Mouse (Mus musculus): ENCODE measurements around the gene Me3. TPM values are rescaled to one million over a fixed set of nuclear protein-coding genes. Genes with fewer than 3 reads are reported as not detected.

The Me3 gene
- total RNA-seq, 2 experiments from 2014 or later: not detected

GRCm38 (mm10) chr7:89856440-89857217, 224.4 kb downstream of the Me3 start:
- ATAC-seq (replicated peaks; ENCODE audit: low FRiP score, low TSS enrichment, poor library complexity, severe bottlenecking): no peak

DNA sequence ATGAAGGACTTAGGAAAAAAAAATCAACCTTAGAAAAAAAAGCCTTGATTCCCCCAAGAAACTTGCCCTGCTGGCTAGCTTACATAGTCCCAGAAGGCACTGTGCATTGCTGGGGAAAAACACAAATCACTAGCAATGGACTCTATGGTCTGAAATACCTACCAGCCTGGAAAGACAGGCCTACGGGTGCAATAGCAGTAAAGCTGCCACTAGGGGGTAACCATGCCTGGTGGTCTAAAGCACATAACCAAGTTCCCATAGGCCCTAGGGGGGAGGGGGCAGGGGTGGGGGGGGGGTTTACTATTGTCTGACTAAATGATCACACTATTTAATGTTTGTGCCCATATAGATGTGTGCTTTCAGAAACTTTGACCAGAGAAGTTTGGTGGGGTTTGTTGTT, 232.6 kb downstream of the Me3 start:
- ATAC-seq (replicated peaks; ENCODE audit: low FRiP score, low TSS enrichment, poor library complexity, severe bottlenecking): no peak

DNA sequence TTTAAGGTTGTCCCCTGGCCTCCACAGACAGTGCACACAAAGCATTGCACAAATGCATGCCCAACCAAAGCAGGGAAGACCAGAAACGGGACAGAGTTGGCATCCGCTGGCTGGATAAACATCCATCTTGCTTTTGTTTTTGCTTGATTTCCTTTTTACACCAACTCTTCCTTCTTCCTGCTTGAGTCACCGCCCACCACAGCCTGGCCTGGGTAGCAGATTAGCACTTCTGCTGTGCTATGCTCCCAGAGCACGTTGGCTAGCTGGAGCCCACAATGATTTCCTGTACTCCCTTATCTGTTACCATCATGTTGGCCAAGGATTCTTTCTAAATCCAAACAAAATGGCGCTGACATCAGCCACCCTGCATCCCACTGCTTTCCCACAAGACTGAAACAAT, 235.0 kb downstream of the Me3 start:
- ATAC-seq (replicated peaks; ENCODE audit: low FRiP score, low TSS enrichment, poor library complexity, severe bottlenecking): no peak

DNA sequence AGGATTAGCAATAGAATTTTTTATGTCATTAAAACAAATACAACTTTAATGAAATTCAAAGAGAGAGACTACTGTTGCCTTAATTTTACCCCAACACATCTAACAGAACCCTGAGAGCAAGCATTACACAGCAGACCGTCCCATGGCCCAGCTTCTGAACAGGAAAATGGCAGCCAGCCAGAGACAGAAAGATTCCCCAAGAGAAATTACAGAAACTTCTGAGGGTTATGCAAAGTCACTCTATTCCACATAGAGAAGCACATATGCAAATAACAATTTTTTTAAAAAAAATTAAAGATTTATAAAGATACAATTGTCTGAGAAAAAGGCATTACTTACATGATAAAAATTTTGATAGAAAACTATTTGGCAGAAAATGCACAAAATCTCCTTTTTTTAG, 247.5 kb downstream of the Me3 start:
- ATAC-seq (replicated peaks; ENCODE audit: low FRiP score, low TSS enrichment, poor library complexity, severe bottlenecking): no peak

DNA sequence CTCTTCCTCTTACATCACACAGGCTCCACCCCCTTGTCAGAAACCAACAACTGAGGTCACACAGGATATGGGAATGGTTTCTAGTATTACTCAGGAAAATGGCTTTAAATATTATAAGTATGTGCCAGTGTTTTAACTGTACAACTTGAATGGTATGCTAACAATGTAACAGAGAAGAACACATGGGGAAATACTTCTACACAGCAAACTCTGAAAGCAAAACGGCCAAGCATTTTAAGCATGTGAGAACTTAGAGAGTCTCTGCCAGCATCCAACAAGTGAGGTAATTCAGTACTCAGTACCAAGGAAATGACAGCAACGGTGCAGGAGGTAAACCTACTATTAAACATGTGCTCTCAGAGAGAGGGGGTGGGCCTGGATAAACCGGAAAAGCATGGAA, 252.4 kb downstream of the Me3 start:
- no peak for ATAC-seq (replicated peaks; ENCODE audit: low FRiP score, low TSS enrichment, poor library complexity, severe bottlenecking)

- no peak for ATAC-seq (replicated peaks; ENCODE audit: low FRiP score, low TSS enrichment, poor library complexity, severe bottlenecking)
These were observed 259.2 kb downstream of the Me3 start for GRCm38 (mm10) chr7:89891412-89891811.

DNA sequence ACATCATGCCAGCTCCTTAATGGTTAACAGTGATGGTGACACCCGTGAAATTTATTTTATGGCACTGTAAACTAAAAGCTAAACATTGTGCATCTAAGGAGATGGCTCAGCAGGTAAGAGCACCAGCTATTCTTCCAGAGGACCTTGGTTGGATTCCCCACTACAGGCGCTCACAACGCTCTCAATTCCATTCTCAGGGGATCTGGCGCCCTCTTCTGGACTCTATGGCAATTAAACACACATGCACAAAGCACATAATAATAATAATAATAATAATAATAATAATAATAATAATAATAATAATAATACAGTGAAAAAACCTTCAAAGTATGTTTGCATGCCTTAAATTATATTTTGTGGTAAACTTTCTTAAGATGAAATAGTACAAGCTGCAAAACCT, 259.7 kb downstream of the Me3 start:
- no peak for ATAC-seq (replicated peaks; ENCODE audit: low FRiP score, low TSS enrichment, poor library complexity, severe bottlenecking)

- ATAC-seq (replicated peaks; ENCODE audit: low FRiP score, low TSS enrichment, poor library complexity, severe bottlenecking): no peak
These were observed 270.8 kb downstream of the Me3 start for GRCm38 (mm10) chr7:89903007-89903406.

DNA sequence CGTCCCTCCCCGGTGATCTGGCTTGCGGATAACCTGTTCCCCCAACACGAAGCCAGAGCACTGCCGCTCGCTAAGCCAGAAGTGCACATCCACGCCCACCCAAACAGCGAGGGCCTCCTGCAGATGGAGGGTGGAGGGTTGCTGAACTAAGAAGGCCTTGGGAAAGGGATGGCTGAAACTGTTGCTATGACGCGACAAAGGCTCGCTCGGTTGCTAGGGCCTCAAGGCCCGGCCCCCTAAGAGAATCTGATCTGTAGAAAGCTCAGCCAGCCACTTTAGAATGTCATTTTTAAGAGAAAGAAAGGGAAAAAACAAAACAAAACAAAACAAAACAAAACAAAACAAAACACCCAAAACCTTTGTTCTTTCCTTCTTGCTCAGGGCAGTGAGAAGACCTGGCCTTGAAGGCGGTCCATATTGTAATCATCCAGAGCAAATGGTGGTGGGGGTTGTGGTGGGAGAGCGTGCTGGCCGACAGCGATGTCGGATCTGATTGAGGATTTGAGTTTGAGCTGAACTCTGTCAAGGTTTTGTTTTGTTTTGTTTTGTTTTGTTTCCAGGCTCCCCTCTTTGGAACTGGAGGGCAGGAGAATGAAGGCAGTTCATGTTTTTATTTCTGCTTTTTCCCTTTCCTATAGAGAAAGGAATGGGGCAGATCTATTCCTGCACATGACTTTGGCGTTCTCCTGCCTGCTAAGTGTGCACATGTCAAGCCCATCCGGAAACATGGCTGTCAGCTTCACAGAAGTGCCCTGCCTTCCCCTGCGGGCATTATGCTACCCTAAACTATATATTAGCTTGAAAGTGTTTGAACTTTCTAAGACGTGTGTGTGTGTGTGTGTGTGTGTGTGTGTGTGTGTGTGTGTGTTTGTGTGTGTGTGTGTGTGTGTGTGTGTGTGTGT, 271.5 kb downstream of the Me3 start, which contains the start of gene Ccdc81:
Gene Ccdc81, minus strand, starts transcription at position 188 of the 902 bp plus-strand sequence.
- ATAC-seq (replicated peaks; ENCODE audit: low FRiP score, low TSS enrichment, poor library complexity, severe bottlenecking): no peak

Other genes with a start within 250 kb of the Me3 start
- 20.8 and 21.9 TPM in 2 replicates for gene Tmem135, start 228.2 kb upstream of the Me3 start, total RNA-seq (2014; fragmentation: Nextera tagmentation)
- gene Tmem135, start 228.2 kb upstream of the Me3 start, total RNA-seq (2017): 15.5 and 19.1 TPM in 2 replicates
- not detected in 2 replicates for gene Fzd4, start 228.0 kb upstream of the Me3 start, total RNA-seq (2014; fragmentation: Nextera tagmentation)
- gene Fzd4, start 228.0 kb upstream of the Me3 start, total RNA-seq (2017): 0.14 TPM in 1 of 2 replicates, not detected in the other
- not detected in 2 replicates for gene Prss23, start 105.2 kb upstream of the Me3 start, total RNA-seq (2014; fragmentation: Nextera tagmentation)
- gene Prss23, start 105.2 kb upstream of the Me3 start, total RNA-seq (2017): not detected in 2 replicates

All from megakaryocyte-erythroid progenitor cell, adult 5-6 weeks (primary cell).